Comparison of ENCODE assay signal across 27 mouse cellular contexts in the genomic region with DNA sequence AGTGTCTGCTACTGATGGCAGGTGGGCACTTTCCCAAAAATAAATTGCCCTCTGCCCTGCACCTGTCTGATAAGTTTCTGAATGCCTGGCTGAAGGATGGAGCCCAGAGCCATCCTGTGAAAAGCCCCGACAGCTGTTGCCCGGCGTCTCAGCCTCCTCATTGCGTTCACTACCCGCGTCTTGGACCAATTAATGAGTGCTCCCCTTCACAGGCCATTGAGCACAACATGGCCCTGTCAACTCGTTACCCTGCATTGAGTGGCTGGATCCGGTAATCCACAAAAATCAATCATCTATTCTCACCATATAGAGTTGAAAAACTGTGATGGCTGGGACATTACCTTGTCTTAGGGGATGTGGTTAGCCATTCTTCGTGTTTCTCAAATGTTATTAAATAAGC.
A peak's percentile ranks its signal among the peaks of the same experiment; 100 is the strongest.
DNase-seq lines count a peak whose midpoint lies in the region; ATAC-seq and TF ChIP-seq lines count a peak whose summit lies in the region.
"Had no signal": no experiment of that assay in that cellular context is flagged by ENCODE, and none has a peak within 500 bp of the region (broad histone marks: within the 10 kb centered on the region; RNA-seq: fewer than 3 reads in every experiment).

No protein-coding gene starts in this region.

- H3K27me3 ChIP-seq in embryonic facial prominence, embryonic 14.5 days (replicated peaks; ENCODE audit: control insufficient read depth, insufficient read depth, low read length) = no peaks in the 10 kb centered on the region
- H3K27me3 ChIP-seq in embryonic facial prominence, embryonic 10.5 days (replicated peaks; ENCODE audit: low read depth, poor library complexity, severe bottlenecking) = no peaks in the 10 kb centered on the region
- H3K27me3 ChIP-seq in hindbrain, embryonic 13.5 days = no peaks in the 10 kb centered on the region
- H3K27me3 ChIP-seq in hindbrain, embryonic 10.5 days (ENCODE audit: insufficient read depth, poor library complexity, severe bottlenecking) = no peaks in the 10 kb centered on the region
- no peaks in the 10 kb centered on the region for H3K27me3 ChIP-seq in neural tube, embryonic 13.5 days
- no peaks in the 10 kb centered on the region for H3K27me3 ChIP-seq in limb, embryonic 10.5 days (ENCODE audit: low read depth, poor library complexity, severe bottlenecking)
- H3K27me3 ChIP-seq: heart, embryonic 12.5 days; limb, embryonic 13.5 days; liver, embryonic 12.5 days; midbrain, embryonic 13.5 days had no signal

- 59% methylated on average over 9 of the region's 9 CpGs for WGBS in embryonic facial prominence, embryonic 14.5 days
- WGBS in embryonic facial prominence, embryonic 10.5 days = 64% methylated on average over 9 of the region's 9 CpGs
- 36% methylated on average over 9 of the region's 9 CpGs for WGBS in hindbrain, embryonic 13.5 days
- WGBS in hindbrain, embryonic 10.5 days = 50% methylated on average over 9 of the region's 9 CpGs
- 28% methylated on average over 9 of the region's 9 CpGs for WGBS in neural tube, embryonic 13.5 days
- WGBS in limb, embryonic 10.5 days = 61% methylated on average over 9 of the region's 9 CpGs

- no peaks in the 10 kb centered on the region for H3K36me3 ChIP-seq in embryonic facial prominence, embryonic 14.5 days (ENCODE audit: control insufficient read depth, insufficient read depth, low read length)
- H3K36me3 ChIP-seq in embryonic facial prominence, embryonic 10.5 days (replicated peaks) = no peaks in the 10 kb centered on the region
- H3K36me3 ChIP-seq in hindbrain, embryonic 13.5 days = no peaks in the 10 kb centered on the region
- H3K36me3 ChIP-seq in hindbrain, embryonic 10.5 days = no peaks in the 10 kb centered on the region
- no peaks in the 10 kb centered on the region for H3K36me3 ChIP-seq in neural tube, embryonic 13.5 days
- no peaks in the 10 kb centered on the region for H3K36me3 ChIP-seq in limb, embryonic 10.5 days
- H3K36me3 ChIP-seq: heart, embryonic 12.5 days; kidney, embryonic 15.5 days; limb, embryonic 13.5 days; liver, embryonic 12.5 days; midbrain, embryonic 13.5 days had no signal

- no peak for TF ChIP-seq POLR2A in brain, embryonic 14.5 days (IDR thresholded peaks at IDR 0.05; ENCODE audit: borderline replicate concordance, extremely low read depth, insufficient read depth, insufficient read length, poor library complexity, severe bottlenecking)

- no peaks in the 10 kb centered on the region for H3K4me1 ChIP-seq in embryonic facial prominence, embryonic 14.5 days (ENCODE audit: control insufficient read depth, insufficient read depth, low read length)
- peaks cover 3% of the 10 kb centered on the region; the same call in 1 of the 2 replicates for H3K4me1 ChIP-seq in embryonic facial prominence, embryonic 10.5 days
- H3K4me1 ChIP-seq in hindbrain, embryonic 13.5 days (replicated peaks) = peaks cover 37% of the 10 kb centered on the region
- no peaks in the 10 kb centered on the region for H3K4me1 ChIP-seq in hindbrain, embryonic 10.5 days (replicated peaks)
- H3K4me1 ChIP-seq in neural tube, embryonic 13.5 days (replicated peaks) = peaks cover 23% of the 10 kb centered on the region
- no peaks in the 10 kb centered on the region for H3K4me1 ChIP-seq in limb, embryonic 10.5 days
- H3K4me1 ChIP-seq: heart, embryonic 12.5 days; limb, embryonic 13.5 days; liver, embryonic 12.5 days had no signal

- no peak overlapping the region for H3K27ac ChIP-seq in embryonic facial prominence, embryonic 14.5 days (replicated peaks; ENCODE audit: low read depth, low read length)
- H3K27ac ChIP-seq in embryonic facial prominence, embryonic 10.5 days (replicated peaks) = no peak overlapping the region
- H3K27ac ChIP-seq in hindbrain, embryonic 13.5 days = peak overlapping the region; percentile 37
- H3K27ac ChIP-seq in hindbrain, embryonic 10.5 days = no peak overlapping the region
- H3K27ac ChIP-seq in neural tube, embryonic 13.5 days (replicated peaks) = 0 out of 2 replicates have a peak overlapping the region, but pooled peaks have one; percentile 13
- H3K27ac ChIP-seq in limb, embryonic 10.5 days = no peak overlapping the region
- H3K27ac ChIP-seq: kidney, embryonic 15.5 days; limb, embryonic 13.5 days; liver, embryonic 12.5 days had no signal

- H3K4me2 ChIP-seq in embryonic facial prominence, embryonic 14.5 days (ENCODE audit: low read depth, low read length) = no peak overlapping the region
- no peak overlapping the region for H3K4me2 ChIP-seq in hindbrain, embryonic 13.5 days
- no peak overlapping the region for H3K4me2 ChIP-seq in neural tube, embryonic 13.5 days
- H3K4me2 ChIP-seq: heart, embryonic 12.5 days; kidney, embryonic 15.5 days; limb, embryonic 13.5 days; liver, embryonic 12.5 days; midbrain, embryonic 13.5 days had no signal

- ATAC-seq in embryonic facial prominence, embryonic 14.5 days (ENCODE audit: low read depth) = no peak
- no peak for ATAC-seq in hindbrain, embryonic 13.5 days (ENCODE audit: low FRiP score)
- ATAC-seq in neural tube, embryonic 13.5 days (ENCODE audit: low read depth) = no peak
- ATAC-seq: CD4-positive, CD25-positive, alpha-beta regulatory T cell, adult 4 months; liver, embryonic 12.5 days; midbrain, embryonic 13.5 days had no signal

- TF ChIP-seq CTCF in brain, embryonic 14.5 days (IDR thresholded peaks at IDR 0.05; ENCODE audit: borderline replicate concordance, extremely low read depth, insufficient read depth, insufficient read length) = no peak

- no peak overlapping the region for H3K9ac ChIP-seq in embryonic facial prominence, embryonic 14.5 days (ENCODE audit: low read depth, low read length)
- no peak overlapping the region for H3K9ac ChIP-seq in hindbrain, embryonic 13.5 days
- no peak overlapping the region for H3K9ac ChIP-seq in neural tube, embryonic 13.5 days
- H3K9ac ChIP-seq: heart, embryonic 12.5 days; kidney, embryonic 15.5 days; limb, embryonic 13.5 days; liver, embryonic 12.5 days; midbrain, embryonic 13.5 days had no signal

- peak; percentile 35 for DNase-seq in embryonic facial prominence, embryonic 14.5 days (ENCODE audit: low spot score)
- no peak for DNase-seq in embryonic facial prominence, embryonic 10.5 days (ENCODE audit: low spot score)
- no peak for DNase-seq in hindbrain, embryonic 10.5 days (ENCODE audit: low spot score)
- DNase-seq in brain, embryonic 14.5 days (ENCODE audit: low read depth) = peak; percentile 79
- no peak for DNase-seq in limb, embryonic 10.5 days (ENCODE audit: low spot score)
- DNase-seq: adrenal gland, postnatal 25 days; cerebellum, adult 11-12 months; cerebellum, postnatal 10 days; gastrocnemius, postnatal 14 days; heart, adult 18-20 months; heart, postnatal 14 days; kidney, adult 11 months; kidney, postnatal 36 days; layer of hippocampus, postnatal 36 days; lung, adult 18-20 months; lung, postnatal 10 days; right cerebral cortex, postnatal 25 days; spleen, adult 18-20 months had no signal

- H3K4me3 ChIP-seq in embryonic facial prominence, embryonic 14.5 days (ENCODE audit: low read depth, low read length) = no peak overlapping the region
- no peak overlapping the region for H3K4me3 ChIP-seq in embryonic facial prominence, embryonic 10.5 days
- no peak overlapping the region for H3K4me3 ChIP-seq in hindbrain, embryonic 13.5 days
- H3K4me3 ChIP-seq in hindbrain, embryonic 10.5 days = no peak overlapping the region
- H3K4me3 ChIP-seq in neural tube, embryonic 13.5 days = no peak overlapping the region
- H3K4me3 ChIP-seq in limb, embryonic 10.5 days = no peak overlapping the region
- H3K4me3 ChIP-seq: heart, embryonic 12.5 days; kidney, embryonic 15.5 days; limb, embryonic 13.5 days; liver, embryonic 12.5 days; midbrain, embryonic 13.5 days; myocyte had no signal

- no peaks in the 10 kb centered on the region for H3K9me3 ChIP-seq in embryonic facial prominence, embryonic 14.5 days (ENCODE audit: control insufficient read depth, low read length)
- H3K9me3 ChIP-seq in embryonic facial prominence, embryonic 10.5 days = no peaks in the 10 kb centered on the region
- H3K9me3 ChIP-seq in hindbrain, embryonic 13.5 days = no peaks in the 10 kb centered on the region
- no peaks in the 10 kb centered on the region for H3K9me3 ChIP-seq in hindbrain, embryonic 10.5 days
- no peaks in the 10 kb centered on the region for H3K9me3 ChIP-seq in neural tube, embryonic 13.5 days
- H3K9me3 ChIP-seq in limb, embryonic 10.5 days (replicated peaks) = no peaks in the 10 kb centered on the region
- H3K9me3 ChIP-seq: heart, embryonic 12.5 days; kidney, embryonic 15.5 days; limb, embryonic 13.5 days; liver, embryonic 12.5 days; midbrain, embryonic 13.5 days had no signal

Comparison
In these comparisons a context has a peak if more than half of its experiments do, and no peak if none do; other contexts are left out.
1. DNase-seq: peak in embryonic facial prominence, embryonic 14.5 days (single experiment) and brain, embryonic 14.5 days (single experiment); none in embryonic facial prominence, embryonic 10.5 days (single experiment), hindbrain, embryonic 10.5 days (single experiment) and limb, embryonic 10.5 days (single experiment).
2. H3K27ac ChIP-seq: peak in hindbrain, embryonic 13.5 days (single experiment) and neural tube, embryonic 13.5 days (single experiment); none in embryonic facial prominence, embryonic 14.5 days (single experiment), embryonic facial prominence, embryonic 10.5 days (single experiment), hindbrain, embryonic 10.5 days (single experiment) and limb, embryonic 10.5 days (single experiment).